Mouse (Mus musculus): ENCODE results near the gene Slc15a4. TPM values are rescaled to one million over a fixed set of nuclear protein-coding genes. Genes with fewer than 3 reads are reported as not detected.

Gene Slc15a4
- total RNA-seq, 2 experiments from 2014 or later = 16.5 to 17.4 TPM

DNA sequence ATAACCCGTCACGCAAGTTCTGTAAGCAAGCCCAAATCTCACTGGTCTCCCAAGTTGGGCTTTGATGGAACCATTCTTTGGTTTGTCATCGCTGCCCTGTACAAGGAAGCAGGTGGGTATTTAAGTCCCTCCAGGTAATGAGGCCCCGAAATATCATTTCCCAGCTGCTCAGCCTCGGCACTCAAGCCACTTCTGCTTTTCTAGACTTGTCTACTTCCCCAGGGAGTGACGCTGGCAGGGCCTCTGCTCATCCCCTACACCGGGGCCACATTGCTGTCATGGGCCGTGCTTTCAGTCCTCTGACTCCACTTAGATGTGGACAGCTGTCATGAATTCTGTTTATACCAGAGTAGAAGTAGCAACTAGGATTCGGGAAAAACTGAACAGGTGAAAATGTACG lies 11.6 kb downstream of the Slc15a4 start:
- peak in 1 of 2 experiments; percentile 46 for DNase-seq

DNA sequence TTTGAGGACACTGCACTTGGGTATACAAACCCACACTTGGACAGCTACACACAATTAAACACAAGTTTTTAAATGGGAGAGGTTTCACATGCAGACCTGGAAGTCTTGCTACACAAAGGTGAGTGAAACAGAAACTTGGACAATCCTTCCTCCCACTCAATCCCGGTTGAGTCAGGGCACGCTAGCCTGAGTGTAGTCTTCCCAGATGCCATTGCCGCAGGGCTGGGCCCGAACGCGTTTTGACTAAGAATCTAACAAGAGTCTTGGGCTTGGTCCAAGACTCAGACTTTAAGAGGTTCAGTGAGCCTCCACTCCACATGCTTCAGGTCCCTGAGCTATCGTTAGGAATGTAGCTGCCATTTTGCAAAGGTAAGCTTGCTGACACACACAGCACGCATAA lies 12.3 kb downstream of the Slc15a4 start:
- no peak for DNase-seq

DNA sequence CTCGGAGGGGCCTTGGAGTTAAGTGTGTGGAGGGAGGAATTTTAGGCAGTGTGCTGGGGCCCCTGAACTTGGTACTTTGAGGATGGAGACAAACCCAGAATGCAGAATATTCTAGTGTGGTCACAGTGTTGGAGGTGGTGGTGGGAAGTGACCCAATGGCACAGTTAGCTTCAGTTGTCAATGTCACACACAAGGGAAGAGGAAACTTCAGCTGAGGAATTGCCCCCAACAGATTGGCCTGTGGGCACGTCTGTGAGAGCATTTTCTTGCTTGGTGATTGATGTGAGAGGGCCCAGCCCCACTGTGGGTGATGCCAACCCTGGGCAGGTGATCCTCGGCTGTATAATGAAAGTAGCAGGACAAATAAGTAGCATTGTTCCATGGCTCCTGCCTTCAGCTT lies 13.9 kb downstream of the Slc15a4 start:
- no peak for DNase-seq

DNA sequence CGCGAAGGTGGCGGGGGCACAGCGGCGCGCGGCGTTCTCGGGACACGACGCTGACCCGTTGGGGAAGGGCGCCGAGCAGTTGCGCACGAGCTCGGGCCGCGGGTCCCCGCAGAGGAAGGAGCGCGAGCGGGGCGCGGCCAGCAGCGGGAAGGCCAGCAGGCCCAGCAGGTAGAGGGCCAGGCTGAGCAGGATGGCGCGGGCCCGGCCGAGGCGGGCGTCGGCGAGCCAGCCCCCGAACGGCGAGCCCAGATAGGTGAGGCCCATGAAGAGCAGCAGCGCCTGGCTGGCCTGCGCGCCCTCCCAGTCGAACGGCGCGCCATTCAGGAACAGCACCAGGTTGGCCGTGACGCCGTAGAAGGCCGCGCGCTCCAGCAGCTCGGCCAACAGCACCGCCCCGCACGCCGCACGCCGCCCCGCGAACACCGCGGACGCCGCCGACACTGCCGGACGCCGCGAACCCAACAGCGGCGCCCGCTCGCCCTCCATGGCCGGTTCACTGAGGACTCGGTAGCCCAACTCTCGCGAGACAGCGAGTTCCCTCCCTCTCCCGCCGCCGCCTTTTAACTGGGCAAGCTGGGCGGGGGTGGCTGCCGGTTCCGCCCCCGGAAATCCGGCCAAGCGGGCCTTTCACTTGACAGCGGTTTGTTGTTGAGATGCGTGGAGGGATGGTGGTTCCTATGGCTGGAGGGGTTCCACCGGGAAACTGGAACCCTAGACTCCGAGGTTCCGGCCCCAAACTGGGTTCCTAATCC lies 15.6 kb downstream of the Slc15a4 start:
- DNase-seq = peak; percentile 98 to 99

DNA sequence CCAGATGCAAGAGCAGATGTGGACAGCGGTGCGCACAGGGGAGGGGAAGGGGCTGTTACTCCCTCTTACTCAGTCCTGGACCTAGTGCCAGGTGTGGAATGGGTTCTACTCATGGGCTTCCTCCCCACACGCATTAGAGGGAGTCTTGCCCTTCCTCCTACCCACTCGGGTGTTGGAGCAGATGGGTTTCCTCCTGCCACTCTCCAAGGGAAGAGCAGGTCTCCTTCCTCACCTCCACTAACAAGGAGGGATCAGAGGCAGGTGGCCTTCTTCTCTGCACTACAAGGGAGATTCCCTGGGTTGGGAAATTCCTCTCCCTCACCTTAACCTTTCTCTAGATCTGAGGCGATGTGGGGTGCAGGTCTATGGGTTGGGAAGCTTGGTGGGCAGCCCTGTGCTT lies 16.5 kb downstream of the Slc15a4 start:
- DNase-seq = peak in 1 of 2 experiments; percentile 19

DNA sequence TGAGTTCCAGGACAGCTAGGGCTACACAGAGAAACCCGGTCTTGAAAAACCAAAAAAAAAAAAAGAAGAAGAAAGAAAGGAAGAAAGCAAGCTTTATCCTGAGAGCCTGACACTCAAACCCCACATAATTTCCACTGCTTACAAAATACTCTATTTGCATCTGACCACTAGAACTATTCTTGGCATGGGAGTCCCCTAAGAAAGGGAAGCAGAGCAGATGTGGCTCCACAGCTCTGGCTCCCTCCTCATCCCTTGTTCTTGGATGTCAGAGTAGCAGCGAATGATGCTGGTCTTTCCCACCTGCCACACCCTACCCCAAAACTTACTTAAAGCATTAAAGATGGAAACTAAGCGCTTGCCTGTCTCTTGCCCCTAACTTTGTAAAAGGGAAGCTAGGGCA lies 17.2 kb downstream of the Slc15a4 start:
- peak; percentile 28 to 56 for DNase-seq

DNA sequence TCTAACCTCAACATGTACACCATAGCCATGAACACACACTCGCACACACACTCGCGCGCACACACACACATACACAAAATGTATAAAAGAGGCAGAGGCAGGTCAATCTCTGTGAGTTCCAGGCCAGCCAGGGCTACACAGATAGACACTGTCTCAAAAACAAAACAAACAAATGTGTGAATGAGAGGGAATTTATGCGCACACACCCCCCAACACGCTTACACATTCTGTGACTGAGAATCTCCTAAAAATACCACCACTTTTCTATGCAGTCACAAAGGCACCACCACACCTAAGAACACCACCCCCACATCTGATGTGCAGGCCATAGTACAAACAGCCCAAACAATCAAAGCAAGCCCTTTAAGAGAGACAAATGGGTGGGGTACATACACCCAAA lies 20.3 kb downstream of the Slc15a4 start:
- no peak for DNase-seq

DNA sequence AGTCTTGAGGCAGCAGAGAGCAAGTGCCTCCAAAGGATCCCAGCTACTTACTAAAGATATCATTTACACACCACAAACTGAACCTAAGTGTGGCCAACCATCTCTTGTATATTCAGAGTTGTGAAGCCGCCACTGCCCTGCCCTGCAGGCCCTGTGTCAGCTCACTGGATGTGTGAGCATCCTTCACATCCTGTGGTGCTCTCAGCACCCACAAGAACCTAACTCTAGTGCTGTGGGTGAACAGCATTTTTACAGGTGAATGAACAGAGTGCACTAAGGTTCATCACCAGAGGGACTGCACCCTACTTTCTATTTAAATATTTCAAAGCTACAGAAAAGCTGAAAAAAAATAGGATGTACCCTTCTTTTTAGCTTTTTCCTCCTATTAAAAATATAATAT lies 20.8 kb downstream of the Slc15a4 start:
- no peak for DNase-seq

DNA sequence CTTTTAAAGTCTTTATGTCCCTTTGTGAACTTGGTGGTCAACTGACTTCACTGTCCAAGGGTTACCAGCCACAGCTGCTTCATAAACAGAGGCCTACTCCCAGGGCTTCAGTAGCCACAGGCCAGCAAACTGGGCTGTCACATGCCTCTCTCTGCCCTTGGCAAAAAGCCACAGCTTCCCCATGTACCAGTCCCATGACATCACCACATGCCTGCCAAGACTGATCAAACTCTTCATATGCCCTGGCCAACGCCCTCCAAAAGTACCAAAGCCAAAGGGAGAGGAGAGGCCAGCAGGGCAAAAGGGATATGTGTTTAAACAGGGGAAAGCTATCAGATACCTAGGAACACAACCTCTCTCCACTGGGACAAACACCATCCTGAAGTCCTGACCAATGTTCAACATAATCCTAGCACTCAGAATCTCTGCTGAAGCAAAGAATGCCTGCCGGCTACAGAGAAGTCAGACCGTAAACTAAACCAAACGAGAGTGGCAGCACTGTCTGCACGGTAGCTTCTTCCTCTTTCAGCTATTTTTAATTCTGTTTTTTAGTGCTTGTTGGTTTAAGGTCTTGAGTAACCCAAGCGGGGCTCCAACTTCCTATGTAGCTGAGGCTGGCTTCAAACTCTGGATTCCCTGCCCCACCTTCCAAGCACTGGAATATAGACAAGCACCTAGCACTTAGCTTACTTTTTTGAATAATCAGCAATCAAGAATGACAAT lies 21.7 kb downstream of the Slc15a4 start:
- DNase-seq = peak; percentile 84 to 89

DNA sequence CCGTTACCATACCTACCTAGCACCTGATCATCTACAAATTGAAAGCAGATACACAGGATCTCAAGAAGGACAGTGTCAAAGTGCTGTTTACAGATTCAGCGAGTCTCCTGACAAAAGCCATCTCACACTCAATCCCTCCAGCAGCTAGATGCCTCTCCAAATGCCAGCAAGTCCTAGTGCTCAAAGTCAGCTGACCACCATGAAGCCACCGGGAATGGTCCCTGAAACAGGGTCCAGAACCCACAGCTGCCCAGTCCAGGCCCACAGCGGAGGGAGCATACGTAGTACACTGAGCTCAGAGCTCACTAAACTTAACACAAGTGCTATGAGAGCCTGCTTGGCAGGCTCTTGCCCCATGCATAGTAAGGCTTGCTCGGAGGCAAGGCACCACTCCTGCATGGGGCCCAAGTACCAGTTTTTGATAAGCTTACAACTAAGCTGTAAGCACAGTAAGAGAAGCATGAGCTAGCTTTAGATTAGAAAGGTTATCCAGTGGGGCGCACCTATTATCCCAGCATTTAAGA lies 23.4 kb downstream of the Slc15a4 start:
- peak; percentile 35 to 37 for DNase-seq

DNA sequence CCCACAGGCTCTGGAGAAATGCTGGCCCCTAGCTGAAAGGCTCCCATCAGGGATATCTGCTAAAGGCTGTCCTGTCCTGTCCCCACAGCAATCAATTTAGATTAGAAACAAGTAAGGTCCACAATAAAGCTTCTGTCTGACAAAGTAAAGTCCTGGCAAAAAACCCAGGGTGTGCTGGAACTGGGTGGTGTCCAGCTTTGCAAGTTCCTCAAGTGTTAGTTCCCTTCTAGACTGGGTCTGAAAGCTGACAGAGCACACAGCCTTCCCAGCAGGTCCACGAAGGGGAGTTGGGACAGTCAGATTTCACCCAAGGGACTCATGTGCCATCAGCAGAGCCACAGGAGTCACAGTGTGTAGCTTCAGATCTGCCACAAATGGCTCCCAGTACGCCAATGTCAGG lies 25.2 kb downstream of the Slc15a4 start:
- peak; percentile 43 to 61 for DNase-seq

DNA sequence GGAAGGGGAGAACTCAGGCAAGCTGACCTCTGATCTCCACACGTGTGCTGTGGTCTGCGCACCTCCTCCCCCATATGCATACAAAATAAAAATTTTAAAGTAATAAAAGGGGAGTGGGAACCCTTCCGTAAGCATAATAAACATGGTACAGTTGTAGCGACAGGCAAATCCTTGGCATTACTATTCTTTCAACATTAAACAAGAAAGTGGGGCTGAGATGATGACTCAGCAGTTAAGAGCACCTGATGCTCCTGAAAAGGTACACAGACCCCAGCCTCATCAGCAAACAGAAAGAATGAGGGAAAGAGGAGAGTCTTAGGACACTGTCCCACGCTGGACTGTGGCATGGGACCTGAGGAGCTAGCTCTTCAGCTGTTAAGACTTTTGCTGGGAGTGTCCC lies 29.7 kb downstream of the Slc15a4 start:
- DNase-seq = no peak

DNA sequence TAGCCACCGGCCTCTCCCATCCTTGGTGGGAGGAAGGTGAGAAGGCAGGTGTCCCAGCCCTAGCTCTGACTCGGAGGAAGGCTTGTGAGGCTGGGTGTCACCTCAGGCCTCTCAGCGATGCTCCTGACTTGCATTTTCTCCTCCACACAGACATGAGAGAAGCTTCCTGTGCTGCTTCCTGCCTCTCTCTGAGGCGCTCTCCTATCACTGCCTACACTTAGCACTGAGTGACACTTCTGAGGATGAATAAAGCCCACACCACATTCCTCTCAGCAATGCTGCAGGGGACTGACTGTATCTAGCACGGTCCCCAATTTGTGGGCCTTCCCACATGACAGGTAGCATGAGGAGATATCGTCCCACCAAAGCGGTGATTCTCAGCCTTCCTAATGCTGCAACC lies 35.8 kb downstream of the Slc15a4 start:
- no peak for DNase-seq

DNA sequence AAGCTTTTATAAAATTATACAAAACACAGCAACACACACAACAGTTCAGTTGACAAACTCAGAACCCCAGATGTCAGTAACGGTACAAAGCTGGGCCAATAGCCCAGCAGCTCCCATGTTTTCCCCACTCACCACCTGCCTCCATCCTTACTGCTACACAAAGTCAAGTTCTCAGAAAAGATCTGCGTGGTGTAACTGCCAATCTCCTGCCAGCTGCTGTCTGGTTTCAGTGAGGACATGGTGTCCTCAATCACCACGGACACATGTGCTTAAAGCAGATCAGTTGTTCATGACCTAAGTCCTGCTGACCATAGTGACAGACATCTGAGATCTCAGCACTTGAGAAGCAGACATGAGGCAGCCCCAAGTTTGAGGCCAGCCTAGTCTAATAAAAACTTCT lies 37.0 kb downstream of the Slc15a4 start:
- no peak for DNase-seq

DNA sequence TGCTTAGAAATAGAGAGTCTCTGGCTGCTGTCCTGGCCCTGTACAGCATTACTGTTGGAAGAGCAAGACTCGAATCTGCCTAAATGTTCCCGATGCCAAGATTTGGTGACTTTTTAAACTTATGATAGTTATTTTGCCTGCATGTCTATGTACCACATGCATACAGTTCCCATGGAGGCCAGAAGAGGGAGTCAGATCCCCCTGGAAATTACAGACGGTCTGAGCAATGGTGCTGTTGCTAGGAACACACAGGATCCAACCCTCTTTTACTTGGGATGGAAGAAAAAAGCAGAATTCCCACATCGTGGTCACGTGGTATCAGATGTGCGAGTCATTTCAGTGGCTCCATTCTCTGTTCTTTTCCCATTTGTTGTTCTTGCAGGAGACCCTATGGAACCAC lies 39.8 kb downstream of the Slc15a4 start:
- DNase-seq = peak in 1 of 2 experiments; percentile 29

DNA sequence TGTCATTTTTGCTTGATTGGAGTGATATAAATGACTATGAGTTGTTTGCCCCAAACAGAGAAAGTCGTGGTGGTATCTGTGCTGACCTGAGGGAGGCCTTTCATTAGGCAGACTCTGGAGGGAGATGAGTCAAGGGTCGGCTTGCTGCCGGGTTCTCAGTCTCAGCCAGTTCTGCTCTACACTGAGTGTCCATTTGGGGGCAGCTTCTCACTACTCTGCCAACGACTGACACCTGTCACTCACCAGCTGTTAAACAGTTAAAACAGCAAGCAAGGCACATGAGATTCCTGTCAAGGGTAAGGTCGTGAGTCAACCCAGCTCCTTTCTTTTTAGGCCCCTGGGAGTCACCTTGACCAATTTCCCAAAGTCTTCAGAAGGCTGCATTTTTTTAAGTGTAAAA lies 40.3 kb downstream of the Slc15a4 start:
- no peak for DNase-seq

DNA sequence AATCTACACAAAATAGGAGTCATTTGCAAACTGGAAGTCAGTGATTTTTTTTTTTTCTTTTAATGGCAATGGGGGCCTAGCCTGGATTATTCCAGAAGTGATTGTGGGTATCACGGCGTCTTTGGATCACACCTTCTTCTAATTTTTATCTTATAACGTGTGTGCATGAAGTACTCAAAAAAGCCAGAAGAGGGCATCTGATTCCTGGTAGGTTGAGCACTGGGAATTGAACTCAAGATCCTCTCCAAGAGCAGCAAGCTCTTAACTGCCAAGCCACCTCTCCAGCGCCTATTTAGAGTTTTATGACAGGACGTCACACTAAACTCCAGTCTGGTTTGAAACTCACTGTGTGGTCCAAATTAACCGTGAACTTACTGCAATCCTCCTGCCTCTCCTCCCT lies 44.8 kb downstream of the Slc15a4 start:
- DNase-seq = no peak

DNA sequence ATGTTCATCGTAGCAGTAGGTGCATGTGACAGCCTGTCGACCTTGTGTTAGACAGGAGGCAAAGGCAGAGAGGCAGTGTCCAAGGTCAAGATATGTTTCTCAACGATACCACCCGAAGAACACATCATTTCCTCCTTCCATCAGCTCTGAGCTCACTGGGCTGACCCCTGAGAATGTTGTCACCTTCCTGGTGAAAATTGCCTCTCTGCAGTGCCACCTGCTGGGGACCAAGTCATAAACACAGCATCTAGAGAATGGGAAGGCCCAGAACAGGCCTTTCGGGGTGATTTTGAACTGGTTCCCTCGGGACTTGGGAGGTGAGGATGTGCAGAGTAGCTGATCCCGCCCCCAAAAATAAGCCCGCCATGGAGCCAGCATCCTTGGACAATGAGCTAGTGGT lies 49.0 kb downstream of the Slc15a4 start:
- DNase-seq = no peak

DNA sequence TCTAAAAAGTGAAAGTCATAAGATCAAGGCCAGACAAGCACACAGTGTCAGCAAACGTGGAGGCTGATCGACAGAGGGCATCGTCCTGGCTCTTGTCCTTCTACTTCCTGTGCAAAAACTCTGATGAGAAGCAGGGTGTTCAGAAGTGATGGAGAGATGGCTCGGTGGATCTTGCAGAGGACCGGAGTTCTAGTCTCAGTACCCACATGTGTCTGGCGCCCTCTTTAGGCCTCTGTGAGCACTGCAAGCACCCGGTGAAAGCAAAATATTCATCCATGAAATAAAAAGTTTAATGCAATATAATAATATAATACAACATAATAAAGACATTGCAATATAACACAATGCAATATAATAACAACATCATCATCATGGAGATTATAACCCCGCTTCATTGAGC lies 55.3 kb downstream of the Slc15a4 start:
- no peak for DNase-seq

DNA sequence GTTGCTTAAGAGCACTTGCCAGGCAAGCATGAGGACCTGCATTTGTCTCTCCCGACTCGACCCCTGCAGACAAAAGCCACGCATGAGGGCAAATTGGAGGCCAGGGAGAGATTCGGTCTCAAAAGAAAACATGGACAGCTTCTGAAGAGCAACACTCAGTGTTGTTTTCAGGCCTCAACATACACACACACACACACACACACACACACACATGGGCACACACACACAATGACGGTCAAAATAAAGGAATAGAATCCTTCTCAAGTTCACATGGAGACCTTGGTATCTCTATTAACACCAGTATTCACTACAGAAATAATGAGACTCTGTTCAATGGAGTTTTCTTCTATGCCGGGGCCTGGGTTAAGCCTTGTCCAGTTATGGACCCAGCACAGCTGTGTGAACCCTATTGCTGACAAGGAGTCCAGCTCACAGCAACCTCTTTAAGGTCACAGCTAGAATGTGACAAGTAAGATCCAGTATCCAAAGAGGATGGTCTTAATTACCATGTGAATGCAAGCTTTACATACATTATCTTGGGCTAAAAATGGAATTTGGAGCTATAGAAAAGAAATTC lies 65.4 kb downstream of the Slc15a4 start:
- no peak for DNase-seq

DNA sequence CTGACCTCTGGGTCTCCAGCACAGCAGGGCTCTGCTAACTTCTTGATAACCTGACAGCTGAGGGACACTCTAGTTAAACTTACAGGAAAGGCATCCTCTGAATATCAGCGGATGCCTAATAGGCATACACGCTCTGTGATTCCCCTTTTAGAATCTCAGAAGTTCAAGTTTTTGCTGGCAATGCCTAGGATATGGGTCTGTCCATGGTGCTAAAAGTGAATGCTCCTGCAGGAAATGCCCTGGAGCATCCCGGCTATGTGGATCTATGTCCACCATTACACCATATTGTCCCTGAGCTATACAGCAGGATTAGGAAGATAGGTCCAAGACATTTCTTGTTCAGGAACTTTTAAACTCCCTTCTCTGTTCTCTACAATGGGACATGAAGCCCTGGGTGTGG lies 71.6 kb downstream of the Slc15a4 start:
- DNase-seq = peak in 1 of 2 experiments; percentile 3

DNA sequence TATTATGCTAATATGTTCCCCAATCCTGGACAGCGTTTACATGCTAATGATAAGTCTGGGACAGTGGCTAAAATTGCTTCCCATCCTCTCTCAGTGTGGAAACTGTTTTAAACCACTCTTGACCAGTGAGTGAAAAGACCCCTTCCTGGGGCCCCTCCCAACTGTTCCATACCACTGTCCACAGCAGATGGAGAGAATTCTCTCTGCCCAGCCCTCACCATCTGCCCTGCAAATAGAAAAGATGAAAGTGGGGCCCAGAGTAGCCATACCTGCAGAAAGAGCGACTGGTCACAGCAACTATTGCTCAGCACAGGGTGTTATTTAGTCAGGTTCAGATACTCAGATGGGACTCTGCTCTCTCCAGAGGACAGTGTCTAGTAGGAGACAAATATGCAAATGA lies 84.6 kb downstream of the Slc15a4 start:
- DNase-seq = no peak

DNA sequence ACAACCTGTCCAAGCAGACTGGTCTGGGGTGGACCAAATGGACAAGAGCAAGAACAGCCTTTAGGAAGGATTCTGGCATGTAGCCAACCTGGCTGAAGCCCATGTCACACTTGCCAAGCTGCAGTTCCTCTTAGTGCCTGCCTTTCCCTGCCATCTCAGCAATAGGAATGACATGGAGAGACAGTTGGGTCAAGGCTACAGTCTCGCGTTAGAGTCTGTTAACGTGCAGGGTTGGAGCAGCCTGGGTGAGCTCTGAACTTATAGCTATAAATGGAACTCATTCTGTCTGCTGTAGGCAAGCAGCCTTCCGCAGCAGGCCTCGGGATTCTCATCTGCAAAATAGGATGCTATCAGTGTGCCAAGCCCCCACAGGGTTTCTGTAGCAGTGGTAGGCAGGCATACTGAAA lies 86.1 kb downstream of the Slc15a4 start:
- no peak for DNase-seq

Measured in heart, adult 18-20 months (tissue).